Mouse (Mus musculus) intestine, embryonic 15.5 days (tissue): ENCODE results near the gene Chd1l. TPM values are rescaled to one million over a fixed set of nuclear protein-coding genes. Genes with fewer than 3 reads are reported as not detected.

ENCODE experiments used
- ATAC-seq: fragments of 200-750 bp; cut with Nextera tagmentation; 2 replicates; pipeline ENCODE4 v1.8.0; 2017; ENCODE audit warnings: moderate TSS enrichment, moderate library complexity
- H3K27ac ChIP-seq: fragments of 300-500 bp; sonication (generic); 2 replicates; pipeline ENCODE4 v1.5.1; 2015; ENCODE audit warnings: mild to moderate bottlenecking, inconsistent platforms
- H3K27me3 ChIP-seq: fragments of 300-500 bp; sonication (generic); replicated peaks from 2 replicates; pipeline ENCODE4 v1.6.1; 2015; ENCODE audit warnings: inconsistent platforms
- H3K36me3 ChIP-seq: fragments of 300-500 bp; sonication (generic); 2 replicates; pipeline ENCODE4 v1.6.1; 2015; ENCODE audit warnings: inconsistent platforms
- H3K4me1 ChIP-seq: fragments of 300-500 bp; sonication (generic); replicated peaks from 2 replicates; pipeline ENCODE4 v1.6.1; 2015; ENCODE audit warnings: inconsistent platforms
- H3K4me2 ChIP-seq: fragments of 300-500 bp; sonication (generic); replicated peaks from 2 replicates; pipeline ENCODE4 v1.6.1; 2015; ENCODE audit warnings: mild to moderate bottlenecking, inconsistent platforms
- H3K4me3 ChIP-seq: fragments of 300-500 bp; sonication (generic); replicated peaks from 2 replicates; pipeline ENCODE4 v1.5.1; 2015; ENCODE audit warnings: inconsistent platforms
- H3K9ac ChIP-seq: fragments of 300-500 bp; sonication (generic); 2 replicates; pipeline ENCODE4 v1.6.1; 2015; ENCODE audit warnings: inconsistent platforms
- H3K9me3 ChIP-seq: fragments of 300-500 bp; sonication (generic); 2 replicates; pipeline ENCODE4 v1.6.1; 2016; ENCODE audit warnings: inconsistent platforms
- WGBS: fragments of 180-500 bp; shearing (Covaris S2); methylation state at CpG from one replicate; pipeline ENCODE4 v1.1.7; 2015; 5-methylcytosine and 5-hydroxymethylcytosine counted together
- polyA plus RNA-seq: library from polyadenylated mRNA; unstranded; fragments of >200 nt; fragmentation: Nextera tagmentation; extraction: Ambion mirVana; gene quantifications from 2 replicates; pipeline ENCODE4 v1.2.1, GENCODE M21; 2015

Gene Chd1l
- polyA plus RNA-seq, 1 experiment from 2014 or later, result 19.6 TPM

- 0 out of 2 replicates have a peak, but pooled peaks cover 5% of the 10 kb centered on the region for H3K36me3 ChIP-seq
- no peak overlapping the region for H3K4me2 ChIP-seq
- H3K27me3 ChIP-seq, result no peaks in the 10 kb centered on the region
- H3K9ac ChIP-seq, result no peak overlapping the region
- H3K4me3 ChIP-seq, result no peak overlapping the region
- WGBS, result 44% methylated on average over 5 of the region's 5 CpGs
- no peak for ATAC-seq
- H3K4me1 ChIP-seq, result no peaks in the 10 kb centered on the region
- no peak overlapping the region for H3K27ac ChIP-seq
- H3K9me3 ChIP-seq, result no peaks in the 10 kb centered on the region
Observed at GRCm38 (mm10) chr3:97564588-97564987, 45.4 kb downstream of the Chd1l start.

GRCm38 (mm10) chr3:97558554-97558953 is 51.4 kb downstream of the Chd1l start:
- Histone ChIP-seq H3K4me3 (no peak overlapping the region), H3K36me3 (no peaks in the 10 kb centered on the region), H3K27ac (no peak overlapping the region), H3K9ac (no peak overlapping the region), H3K4me1 (no peaks in the 10 kb centered on the region), H3K9me3 (no peaks in the 10 kb centered on the region), H3K27me3 (no peaks in the 10 kb centered on the region), H3K4me2 (no peak overlapping the region)
- WGBS, result 92% methylated on average over 5 of the region's 5 CpGs
- no peak for ATAC-seq

GRCm38 (mm10) chr3:97546205-97546604 is 63.8 kb downstream of the Chd1l start:
- Histone ChIP-seq H3K4me1 (no peaks in the 10 kb centered on the region), H3K9me3 (no peaks in the 10 kb centered on the region), H3K36me3 (no peaks in the 10 kb centered on the region), H3K27ac (no peak overlapping the region), H3K9ac (no peak overlapping the region), H3K4me3 (no peak overlapping the region), H3K27me3 (no peaks in the 10 kb centered on the region), H3K4me2 (no peak overlapping the region)
- WGBS, result 49% methylated on average over 8 of the region's 8 CpGs
- ATAC-seq, result no peak

- Histone ChIP-seq H3K9ac (no peak overlapping the region), H3K4me2 (no peak overlapping the region), H3K4me3 (no peak overlapping the region), H3K36me3 (no peaks in the 10 kb centered on the region), H3K27ac (no peak overlapping the region), H3K9me3 (no peaks in the 10 kb centered on the region), H3K4me1 (no peaks in the 10 kb centered on the region), H3K27me3 (no peaks in the 10 kb centered on the region)
- no peak for ATAC-seq
- WGBS, result 44% methylated on average over 1 of the region's 1 CpGs
Observed at GRCm38 (mm10) chr3:97540171-97540570, 69.8 kb downstream of the Chd1l start.

- no peaks in the 10 kb centered on the region for H3K27me3 ChIP-seq
- no peak overlapping the region for H3K27ac ChIP-seq
- no peaks in the 10 kb centered on the region for H3K36me3 ChIP-seq
- no peak overlapping the region for H3K4me3 ChIP-seq
- no peaks in the 10 kb centered on the region for H3K9me3 ChIP-seq
- no peaks in the 10 kb centered on the region for H3K4me1 ChIP-seq
- WGBS, result 58% methylated on average over 1 of the region's 1 CpGs
- no peak overlapping the region for H3K9ac ChIP-seq
- no peak for ATAC-seq
- H3K4me2 ChIP-seq, result no peak overlapping the region
Observed at GRCm38 (mm10) chr3:97538634-97539033, 71.4 kb downstream of the Chd1l start.

- H3K9ac ChIP-seq, result no peak overlapping the region
- no peaks in the 10 kb centered on the region for H3K36me3 ChIP-seq
- H3K4me3 ChIP-seq, result no peak overlapping the region
- WGBS, result 93% methylated on average over 2 of the region's 2 CpGs
- no peaks in the 10 kb centered on the region for H3K9me3 ChIP-seq
- no peaks in the 10 kb centered on the region for H3K4me1 ChIP-seq
- H3K4me2 ChIP-seq, result no peak overlapping the region
- H3K27me3 ChIP-seq, result no peaks in the 10 kb centered on the region
- H3K27ac ChIP-seq, result no peak overlapping the region
- no peak for ATAC-seq
Observed at GRCm38 (mm10) chr3:97537006-97537405, 73.0 kb downstream of the Chd1l start.

- no peak overlapping the region for H3K27ac ChIP-seq
- H3K4me1 ChIP-seq, result no peaks in the 10 kb centered on the region
- H3K36me3 ChIP-seq, result no peaks in the 10 kb centered on the region
- no peak for ATAC-seq
- no peaks in the 10 kb centered on the region for H3K9me3 ChIP-seq
- 87% methylated on average over 5 of the region's 5 CpGs for WGBS
- H3K27me3 ChIP-seq, result no peaks in the 10 kb centered on the region
- no peak overlapping the region for H3K9ac ChIP-seq
- no peak overlapping the region for H3K4me3 ChIP-seq
- H3K4me2 ChIP-seq, result no peak overlapping the region
Observed at GRCm38 (mm10) chr3:97535660-97536059, 74.3 kb downstream of the Chd1l start.

- H3K4me2 ChIP-seq, result no peak overlapping the region
Observed at GRCm38 (mm10) chr3:97525458-97525857, 84.5 kb downstream of the Chd1l start.

GRCm38 (mm10) chr3:97524835-97525234 is 85.2 kb downstream of the Chd1l start:
- H3K36me3 ChIP-seq, result no peaks in the 10 kb centered on the region
- no peak overlapping the region for H3K4me2 ChIP-seq
- WGBS, result 85% methylated on average over 5 of the region's 5 CpGs
- no peaks in the 10 kb centered on the region for H3K4me1 ChIP-seq
- H3K27me3 ChIP-seq, result no peaks in the 10 kb centered on the region
- no peak for ATAC-seq
- no peak overlapping the region for H3K9ac ChIP-seq
- H3K4me3 ChIP-seq, result no peak overlapping the region
- H3K9me3 ChIP-seq, result no peaks in the 10 kb centered on the region
- H3K27ac ChIP-seq, result no peak overlapping the region

More at GRCm38 (mm10) chr3:97525458-97525857, 84.5 kb downstream of the Chd1l start:
- Histone ChIP-seq H3K4me3 (no peak overlapping the region), H3K4me1 (no peaks in the 10 kb centered on the region), H3K27me3 (no peaks in the 10 kb centered on the region), H3K27ac (no peak overlapping the region), H3K36me3 (no peaks in the 10 kb centered on the region), H3K9me3 (no peaks in the 10 kb centered on the region), H3K9ac (no peak overlapping the region)
- ATAC-seq, result no peak
- WGBS, result 82% methylated on average over 8 of the region's 8 CpGs

GRCm38 (mm10) chr3:97521946-97522731 is 87.9 kb downstream of the Chd1l start:
- no peak for ATAC-seq
- H3K4me1 ChIP-seq, result no peaks in the 10 kb centered on the region
- H3K27me3 ChIP-seq, result no peaks in the 10 kb centered on the region
- no peak overlapping the region for H3K4me2 ChIP-seq
- no peak overlapping the region for H3K9ac ChIP-seq
- 68% methylated on average over 13 of the region's 13 CpGs for WGBS
- no peak overlapping the region for H3K4me3 ChIP-seq
- H3K27ac ChIP-seq, result no peak overlapping the region
- no peaks in the 10 kb centered on the region for H3K36me3 ChIP-seq
- H3K9me3 ChIP-seq, result no peaks in the 10 kb centered on the region

- Histone ChIP-seq H3K9me3 (no peaks in the 10 kb centered on the region), H3K4me2 (no peak overlapping the region), H3K27ac (no peak overlapping the region), H3K27me3 (no peaks in the 10 kb centered on the region), H3K9ac (no peak overlapping the region), H3K4me1 (no peaks in the 10 kb centered on the region), H3K36me3 (no peaks in the 10 kb centered on the region), H3K4me3 (no peak overlapping the region)
- ATAC-seq, result no peak
- WGBS, result 95% methylated on average over 11 of the region's 11 CpGs
Observed at GRCm38 (mm10) chr3:97519883-97520282, 90.1 kb downstream of the Chd1l start.

- Histone ChIP-seq H3K4me3 (no peak overlapping the region), H3K36me3 (no peaks in the 10 kb centered on the region), H3K27me3 (no peaks in the 10 kb centered on the region), H3K9ac (no peak overlapping the region), H3K4me2 (no peak overlapping the region), H3K4me1 (no peaks in the 10 kb centered on the region), H3K27ac (no peak overlapping the region), H3K9me3 (no peaks in the 10 kb centered on the region)
- no peak for ATAC-seq
- WGBS, result 89% methylated on average over 3 of the region's 3 CpGs
Observed at GRCm38 (mm10) chr3:97512296-97512695, 97.7 kb downstream of the Chd1l start.
